Mouse (Mus musculus) ES-Bruce4 (cell line): ENCODE results near the gene Gm49486. TPM values are rescaled to one million over a fixed set of nuclear protein-coding genes. Genes with fewer than 3 reads are reported as not detected.

Experiments used
- H3K27ac ChIP-seq: 2 replicates; pipeline ENCODE4 v1.5.1; 2012; ENCODE audit warnings: low read length, inconsistent platforms; ENCODE audit not compliant: insufficient read depth
- H3K27me3 ChIP-seq: 2 replicates; pipeline ENCODE4 v1.6.1; 2012; ENCODE audit warnings: mild to moderate bottlenecking, low read length, inconsistent platforms; ENCODE audit not compliant: control insufficient read depth, poor library complexity, insufficient read depth, severe bottlenecking
- H3K36me3 ChIP-seq: 2 replicates; pipeline ENCODE4 v1.6.1; 2012; ENCODE audit warnings: inconsistent platforms, mild to moderate bottlenecking, low read length, moderate library complexity; ENCODE audit not compliant: control insufficient read depth, poor library complexity, insufficient read depth, severe bottlenecking
- H3K4me1 ChIP-seq: one replicate; pipeline ENCODE4 v1.8.1; 2011; ENCODE audit warnings: low read length; ENCODE audit not compliant: control insufficient read depth, insufficient read depth
- H3K4me3 ChIP-seq: 2 replicates; pipeline ENCODE4 v1.5.1; 2011; ENCODE audit warnings: low read depth, mild to moderate bottlenecking, low read length
- H3K9ac ChIP-seq: 2 replicates; pipeline ENCODE4 v1.6.1; 2012; ENCODE audit warnings: low read depth, mild to moderate bottlenecking, inconsistent platforms; ENCODE audit not compliant: poor library complexity, severe bottlenecking
- H3K9me3 ChIP-seq: replicated peaks from 2 replicates; pipeline ENCODE4 v1.6.1; 2012; ENCODE audit warnings: mild to moderate bottlenecking, low read length, inconsistent platforms; ENCODE audit not compliant: control insufficient read depth, poor library complexity, insufficient read depth, severe bottlenecking
- CTCF ChIP-seq: IDR thresholded peaks from one replicate; pipeline ENCODE4 v1.8.1; 2011; ENCODE audit warnings: low read depth, low read length
- EP300 ChIP-seq: IDR thresholded peaks from 2 replicates; pipeline ENCODE4 v1.6.1; 2011; ENCODE audit warnings: low read depth, low read length; ENCODE audit not compliant: insufficient read depth
- POLR2A ChIP-seq: IDR thresholded peaks from one replicate; pipeline ENCODE4 v1.8.1; 2011; ENCODE audit warnings: low read length; ENCODE audit not compliant: insufficient read depth
- polyA plus RNA-seq: library from polyadenylated mRNA; stranded (reverse); fragments of >200 nt; gene quantifications from 2 replicates; pipeline ENCODE4 v1.2.4, GENCODE M21; 2011; ENCODE audit warnings: low read depth; ENCODE audit not compliant: missing spikeins, insufficient read depth, insufficient read length

Gm49486 gene
- polyA plus RNA-seq, 1 experiment, result 1.0 TPM

- Histone ChIP-seq H3K27me3 (no peaks in the 10 kb centered on the region), H3K4me3 (no peak overlapping the region), H3K9me3 (no peaks in the 10 kb centered on the region), H3K4me1 (no peaks in the 10 kb centered on the region), H3K27ac (no peak overlapping the region), H3K9ac (no peak overlapping the region), H3K36me3 (no peaks in the 10 kb centered on the region)
- no peak for TF ChIP-seq EP300
- TF ChIP-seq CTCF, result no peak
- no peak for TF ChIP-seq POLR2A
These were observed 59.2 kb downstream of the Gm49486 start for GRCm38 (mm10) chr15:79288387-79288786.

GRCm38 (mm10) chr15:79289441-79289840, 60.2 kb downstream of the Gm49486 start:
- no peak overlapping the region for H3K9ac ChIP-seq
- no peaks in the 10 kb centered on the region for H3K27me3 ChIP-seq
- no peaks in the 10 kb centered on the region; the same call in 1 of the 2 replicates for H3K36me3 ChIP-seq
- H3K4me1 ChIP-seq, result no peaks in the 10 kb centered on the region
- H3K4me3 ChIP-seq, result no peak overlapping the region
- H3K27ac ChIP-seq, result no peak overlapping the region
- no peaks in the 10 kb centered on the region for H3K9me3 ChIP-seq
- TF ChIP-seq POLR2A, result no peak
- no peak for TF ChIP-seq CTCF
- no peak for TF ChIP-seq EP300

DNA sequence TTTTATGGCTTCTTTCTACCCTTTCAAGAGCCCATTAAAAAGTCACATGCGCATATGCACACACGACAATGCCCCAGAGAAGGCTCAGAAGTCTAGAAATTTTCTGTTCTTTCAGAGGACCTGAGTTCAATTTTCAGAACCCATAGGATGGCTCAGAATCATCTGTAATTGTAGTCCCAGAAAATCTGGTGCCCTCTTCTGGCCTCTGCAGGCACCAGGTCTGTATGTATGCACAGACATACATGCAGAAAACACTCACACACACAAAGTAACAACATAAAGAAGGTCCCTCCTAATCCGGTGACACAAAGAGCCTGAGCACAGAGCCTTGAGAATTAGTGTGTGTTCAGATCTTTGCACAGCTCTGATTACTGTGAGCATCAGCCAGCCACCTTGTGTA, 61.1 kb downstream of the Gm49486 start:
- Histone ChIP-seq H3K27ac (no peak overlapping the region), H3K4me1 (no peaks in the 10 kb centered on the region), H3K36me3 (no peaks in the 10 kb centered on the region; the same call in none of the 2 replicates), H3K4me3 (no peak overlapping the region), H3K9me3 (no peaks in the 10 kb centered on the region), H3K9ac (no peak overlapping the region), H3K27me3 (no peaks in the 10 kb centered on the region)
- no peak for TF ChIP-seq CTCF
- TF ChIP-seq EP300, result no peak
- TF ChIP-seq POLR2A, result no peak

DNA sequence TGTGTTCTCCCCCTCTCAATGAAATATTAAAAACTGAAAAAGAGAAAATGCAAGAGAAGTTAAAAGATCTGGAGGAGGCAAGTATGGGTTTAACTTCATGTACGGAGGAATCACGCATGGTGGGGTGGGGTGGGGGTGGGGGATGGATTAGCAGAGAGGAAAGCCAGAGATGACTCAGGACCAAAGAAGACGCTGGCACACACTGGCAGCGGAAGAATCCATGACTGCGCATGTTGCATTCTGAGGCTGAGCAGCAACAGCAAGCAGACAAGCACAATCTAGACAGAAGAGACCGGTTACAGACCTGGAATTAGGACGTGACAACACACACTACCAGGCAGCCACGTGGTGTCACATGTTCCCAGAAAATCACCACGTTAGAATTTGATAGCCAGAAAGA, 63.6 kb downstream of the Gm49486 start:
- H3K4me1 ChIP-seq, result no peaks in the 10 kb centered on the region
- H3K9me3 ChIP-seq, result no peaks in the 10 kb centered on the region
- no peaks in the 10 kb centered on the region; the same call in none of the 2 replicates for H3K36me3 ChIP-seq
- TF ChIP-seq EP300 (no peak), CTCF (no peak), POLR2A (no peak)
- H3K27me3 ChIP-seq, result no peaks in the 10 kb centered on the region
- no peak overlapping the region for H3K9ac ChIP-seq
- H3K4me3 ChIP-seq, result no peak overlapping the region
- no peak overlapping the region for H3K27ac ChIP-seq

- Histone ChIP-seq H3K9ac (no peak overlapping the region), H3K4me1 (no peaks in the 10 kb centered on the region), H3K27me3 (no peaks in the 10 kb centered on the region), H3K27ac (no peak overlapping the region), H3K4me3 (no peak overlapping the region), H3K36me3 (no peaks in the 10 kb centered on the region; the same call in none of the 2 replicates), H3K9me3 (no peaks in the 10 kb centered on the region)
- TF ChIP-seq CTCF (no peak), POLR2A (no peak), EP300 (no peak)
These were observed 69.4 kb downstream of the Gm49486 start for GRCm38 (mm10) chr15:79298553-79298952.

DNA sequence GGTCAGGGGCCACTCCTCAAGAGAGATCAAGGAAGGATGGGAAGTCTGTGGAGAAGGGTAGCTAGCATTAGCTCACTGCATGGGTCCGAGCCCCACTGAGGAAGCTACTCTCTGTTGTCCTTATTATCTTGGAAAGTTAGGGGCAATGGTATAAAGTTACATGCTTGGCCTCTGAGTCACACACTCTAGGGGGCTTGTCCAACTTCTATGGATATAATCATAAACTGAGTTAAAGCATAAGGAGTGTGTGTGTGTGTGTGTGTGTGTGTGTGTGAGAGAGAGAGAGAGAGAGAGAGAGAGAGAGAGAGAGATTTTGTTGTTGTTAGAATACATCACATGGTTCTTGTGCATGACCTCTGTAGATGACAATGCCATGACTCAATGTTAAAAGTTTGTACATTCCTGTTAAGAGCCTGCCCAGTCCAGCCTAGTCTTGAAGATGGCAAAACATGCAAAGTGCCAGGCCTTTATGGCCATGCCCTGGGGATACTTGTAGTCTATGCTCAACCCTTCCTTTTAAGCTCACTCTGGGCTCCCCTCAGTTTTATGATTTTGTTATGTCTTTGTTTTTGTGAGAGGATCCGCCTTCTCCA, 70.5 kb downstream of the Gm49486 start:
- Histone ChIP-seq H3K9ac (no peak overlapping the region), H3K36me3 (no peaks in the 10 kb centered on the region)

More for the DNA sequence above, 70.5 kb downstream of the Gm49486 start:
- H3K27ac ChIP-seq, result no peak overlapping the region
- no peaks in the 10 kb centered on the region for H3K4me1 ChIP-seq
- no peaks in the 10 kb centered on the region for H3K9me3 ChIP-seq
- TF ChIP-seq POLR2A (no peak), CTCF (no peak), EP300 (no peak)
- H3K4me3 ChIP-seq, result no peak overlapping the region
- H3K27me3 ChIP-seq, result no peaks in the 10 kb centered on the region
